Mouse (Mus musculus) forebrain, postnatal 0 days (tissue): ENCODE data around the gene Zc3hav1. TPM values are rescaled to one million over a fixed set of nuclear protein-coding genes. Genes with fewer than 3 reads are reported as not detected.

Experiments
- ATAC-seq: fragments of 200-750 bp; cut with Nextera tagmentation; 2 replicates; pipeline ENCODE4 v1.8.0; 2017; ENCODE audit warnings: mild to moderate bottlenecking, moderate library complexity
- DNase-seq: peaks from one replicate; pipeline ENCODE4 v3.0.0-alpha.2; 2015
- H3K27ac ChIP-seq: fragments of 300-500 bp; sonication (generic); 2 replicates; pipeline ENCODE4 v1.5.1; 2014; ENCODE audit warnings: low read depth, mild to moderate bottlenecking, antibody characterized with exemption, low read length, moderate library complexity, mixed read lengths
- H3K27me3 ChIP-seq: fragments of 300-500 bp; sonication (generic); 2 replicates; pipeline ENCODE4 v1.6.1; 2014; ENCODE audit warnings: mild to moderate bottlenecking, low read length, mixed read lengths; ENCODE audit not compliant: insufficient read depth
- H3K36me3 ChIP-seq: fragments of 300-500 bp; sonication (generic); 2 replicates; pipeline ENCODE4 v1.6.1; 2014; ENCODE audit warnings: mild to moderate bottlenecking, moderate library complexity; ENCODE audit not compliant: insufficient read depth
- H3K4me1 ChIP-seq: fragments of 300-500 bp; sonication (generic); 2 replicates; pipeline ENCODE4 v1.6.1; 2014; ENCODE audit warnings: antibody characterized with exemption; ENCODE audit not compliant: insufficient read depth
- H3K4me2 ChIP-seq: fragments of 300-500 bp; sonication (generic); 2 replicates; pipeline ENCODE4 v1.6.1; 2014; ENCODE audit warnings: low read depth, mild to moderate bottlenecking, moderate library complexity
- H3K4me3 ChIP-seq: fragments of 300-500 bp; sonication (generic); 2 replicates; pipeline ENCODE4 v1.5.1; 2014; ENCODE audit warnings: low read depth, low read length, mixed read lengths
- H3K9ac ChIP-seq: fragments of 300-500 bp; sonication (generic); 2 replicates; pipeline ENCODE4 v1.6.1; 2014; ENCODE audit warnings: mild to moderate bottlenecking
- H3K9me3 ChIP-seq: fragments of 300-500 bp; sonication (generic); 2 replicates; pipeline ENCODE4 v1.6.1; 2016; ENCODE audit warnings: low read length
- CTCF ChIP-seq: sonication (generic); IDR thresholded peaks from 2 replicates; pipeline ENCODE4 v1.5.1; 2016; ENCODE audit warnings: antibody characterized with exemption, control low read depth, low read depth
- WGBS: fragments of 180-500 bp; shearing (Covaris S2); extraction: QIAGEN DNeasy Blood & Tissue Kit; methylation state at CpG from one replicate; pipeline ENCODE4 v1.1.7; 2014; 5-methylcytosine and 5-hydroxymethylcytosine counted together
- polyA plus RNA-seq: library from polyadenylated mRNA; unstranded; fragments of >200 nt; fragmentation: Nextera tagmentation; extraction: Ambion mirVana; gene quantifications from 2 replicates; pipeline ENCODE4 v1.2.1, GENCODE M21; 2015
- total RNA-seq: library from RNA; depleted of rRNA; stranded (reverse); fragments of >200 nt; gene quantifications from 2 replicates; pipeline ENCODE4 v1.2.3, GENCODE M21; 2014

The Zc3hav1 gene
- total and polyA plus RNA-seq, 2 experiments from 2014 or later = 2.0 to 5.7 TPM

- peaks cover 8% of the 10 kb centered on the region; the same call in 1 of the 2 replicates for H3K4me1 ChIP-seq
- H3K9ac ChIP-seq = peak overlapping the region; percentile 95
- DNase-seq (peak; percentile 58), ATAC-seq (peak; percentile 49; the same call in 1 of the 2 replicates)
- TF ChIP-seq CTCF = no peak
- H3K9me3 ChIP-seq = no peaks in the 10 kb centered on the region
- H3K27me3 ChIP-seq = no peaks in the 10 kb centered on the region
- H3K36me3 ChIP-seq = peaks cover 10% of the 10 kb centered on the region
- peak overlapping the region; percentile 78 for H3K4me3 ChIP-seq
- under 1% methylated on average over 10 of the region's 10 CpGs for WGBS
- peak overlapping the region; percentile 88 for H3K27ac ChIP-seq
- H3K4me2 ChIP-seq = peak overlapping the region; percentile 78
These were observed 56.2 kb downstream of the Zc3hav1 start for GRCm38 (mm10) chr6:38298246-38298635.

- WGBS = 39% methylated on average over 12 of the region's 12 CpGs
- Histone ChIP-seq H3K4me3 (peak overlapping the region; percentile 78), H3K4me1 (peaks cover 8% of the 10 kb centered on the region; the same call in 1 of the 2 replicates), H3K27me3 (no peaks in the 10 kb centered on the region), H3K4me2 (peak overlapping the region; percentile 78), H3K9me3 (no peaks in the 10 kb centered on the region), H3K36me3 (peaks cover 12% of the 10 kb centered on the region), H3K27ac (peak overlapping the region; percentile 88), H3K9ac (peak overlapping the region; percentile 95)
- DNase-seq = peak; percentile 29
- no peak for ATAC-seq
- no peak for TF ChIP-seq CTCF
These were observed 56.7 kb downstream of the Zc3hav1 start for GRCm38 (mm10) chr6:38297580-38298245.

GRCm38 (mm10) chr6:38293708-38294107 is 60.7 kb downstream of the Zc3hav1 start:
- no peaks in the 10 kb centered on the region for H3K9me3 ChIP-seq
- no peak overlapping the region for H3K27ac ChIP-seq
- DNase-seq (no peak), ATAC-seq (no peak)
- TF ChIP-seq CTCF = no peak
- no peak overlapping the region for H3K4me3 ChIP-seq
- H3K27me3 ChIP-seq = no peaks in the 10 kb centered on the region
- no peak overlapping the region for H3K4me2 ChIP-seq
- H3K9ac ChIP-seq = no peak overlapping the region
- peaks cover 21% of the 10 kb centered on the region for H3K36me3 ChIP-seq
- 50% methylated on average over 3 of the region's 3 CpGs for WGBS
- H3K4me1 ChIP-seq = 0 out of 2 replicates have a peak, but pooled peaks cover 5% of the 10 kb centered on the region

- H3K4me2 ChIP-seq = no peak overlapping the region
- H3K4me3 ChIP-seq = no peak overlapping the region
- WGBS = 18% methylated on average over 11 of the region's 11 CpGs
- no peak for ATAC-seq
- TF ChIP-seq CTCF = no peak
- H3K9ac ChIP-seq = no peak overlapping the region
- no peak for DNase-seq
- H3K4me1 ChIP-seq = 0 out of 2 replicates have a peak, but pooled peaks cover 5% of the 10 kb centered on the region
- peaks cover 21% of the 10 kb centered on the region for H3K36me3 ChIP-seq
- H3K9me3 ChIP-seq = no peaks in the 10 kb centered on the region
- no peak overlapping the region for H3K27ac ChIP-seq
- no peaks in the 10 kb centered on the region for H3K27me3 ChIP-seq
These were observed 61.3 kb downstream of the Zc3hav1 start for GRCm38 (mm10) chr6:38292871-38293646.

DNA sequence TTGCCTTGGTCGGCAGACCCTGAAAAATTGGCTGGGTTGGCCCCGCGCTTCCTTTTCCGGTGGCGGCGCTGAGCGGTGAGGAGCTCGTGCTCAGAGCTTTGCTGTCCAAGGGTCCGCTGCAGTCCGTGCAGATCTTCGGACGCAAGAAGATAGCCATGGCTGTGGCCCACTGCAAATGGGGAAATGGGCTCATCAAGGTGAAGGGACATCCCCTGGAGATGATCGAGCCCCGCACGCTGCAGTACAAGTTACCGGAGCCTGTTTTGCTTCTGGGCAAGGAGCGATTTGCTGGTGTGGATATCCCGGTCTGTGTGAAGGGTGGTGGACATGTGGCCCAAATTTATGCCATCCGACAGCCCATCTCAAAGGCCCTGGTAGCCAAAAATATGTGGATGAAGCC is 70.0 kb downstream of the Zc3hav1 start:
- H3K27ac ChIP-seq = no peak overlapping the region
- H3K9me3 ChIP-seq = no peaks in the 10 kb centered on the region
- DNase-seq (no peak), ATAC-seq (no peak)
- H3K4me2 ChIP-seq = no peak overlapping the region
- 97% methylated on average over 19 of the region's 19 CpGs for WGBS
- H3K36me3 ChIP-seq = peaks cover 7% of the 10 kb centered on the region
- no peak overlapping the region for H3K9ac ChIP-seq
- H3K27me3 ChIP-seq = no peaks in the 10 kb centered on the region
- TF ChIP-seq CTCF = no peak
- H3K4me1 ChIP-seq = no peaks in the 10 kb centered on the region
- H3K4me3 ChIP-seq = no peak overlapping the region

DNA sequence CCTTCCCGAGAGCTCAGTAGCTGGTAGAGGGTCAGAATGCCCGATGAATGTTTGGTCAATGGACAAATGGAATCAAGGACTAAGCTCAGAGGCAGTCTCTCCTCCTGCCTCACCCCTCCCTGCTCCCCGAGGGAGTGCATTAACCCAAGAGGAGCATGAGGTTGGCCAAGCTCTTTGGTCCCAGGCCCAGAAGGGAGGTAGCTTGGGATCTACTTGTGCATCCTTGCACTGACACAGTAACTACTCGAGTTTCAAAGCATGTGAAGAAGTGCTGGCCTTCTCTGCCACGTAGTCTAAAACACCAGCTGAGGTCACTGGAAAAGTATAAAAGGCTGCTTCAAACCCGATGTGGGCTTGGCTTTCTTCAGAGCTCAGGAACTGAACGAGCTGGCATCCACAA is 89.9 kb downstream of the Zc3hav1 start:
- Histone ChIP-seq H3K27me3 (no peaks in the 10 kb centered on the region), H3K4me1 (no peaks in the 10 kb centered on the region), H3K9ac (no peak overlapping the region), H3K4me2 (no peak overlapping the region), H3K4me3 (no peak overlapping the region), H3K27ac (no peak overlapping the region), H3K36me3 (no peaks in the 10 kb centered on the region), H3K9me3 (no peaks in the 10 kb centered on the region)
- WGBS = 65% methylated on average over 7 of the region's 7 CpGs
- DNase-seq (no peak), ATAC-seq (no peak)
- TF ChIP-seq CTCF = no peak

DNA sequence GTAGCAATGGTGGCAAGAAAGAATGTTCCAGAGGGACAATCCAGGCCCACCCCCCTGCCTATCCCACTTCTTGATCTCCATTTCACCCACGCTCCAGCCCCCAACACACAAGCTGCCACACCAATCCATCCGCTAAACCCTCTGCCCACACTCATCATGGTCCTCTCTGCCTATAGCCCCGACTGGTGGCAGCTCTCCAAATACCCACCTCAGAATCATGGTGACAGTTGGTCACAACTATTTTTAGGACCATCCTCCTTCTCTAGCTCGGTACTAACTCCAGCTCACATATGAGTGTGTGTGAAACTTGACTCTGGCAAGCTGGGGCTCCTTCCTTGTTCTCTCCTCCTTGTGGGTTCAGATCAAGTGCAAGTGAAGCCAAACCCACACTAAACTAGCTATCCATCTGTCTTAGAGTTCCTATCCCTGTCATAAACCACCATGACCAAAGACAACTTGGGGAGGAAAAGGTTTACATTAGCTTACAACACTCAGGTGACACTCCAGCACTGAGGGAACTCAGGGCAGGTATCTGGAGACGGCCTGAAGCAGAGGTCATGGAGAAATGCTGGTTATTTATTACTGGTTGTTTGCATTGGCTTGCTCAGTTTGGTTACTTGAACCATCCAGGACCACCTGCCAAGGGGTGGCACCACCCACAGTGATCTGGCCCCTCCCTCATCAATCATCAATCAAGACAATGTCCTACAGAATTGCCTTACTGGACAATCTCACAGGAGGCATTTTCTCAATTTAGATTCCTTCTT is 90.8 kb downstream of the Zc3hav1 start:
- Histone ChIP-seq H3K9ac (no peak overlapping the region), H3K27me3 (no peaks in the 10 kb centered on the region), H3K9me3 (no peaks in the 10 kb centered on the region), H3K4me3 (no peak overlapping the region), H3K36me3 (no peaks in the 10 kb centered on the region), H3K27ac (no peak overlapping the region), H3K4me2 (no peak overlapping the region), H3K4me1 (no peaks in the 10 kb centered on the region)
- no peak for TF ChIP-seq CTCF
- no peak for ATAC-seq
- DNase-seq = no peak
- WGBS = 77% methylated on average over 5 of the region's 5 CpGs
